ENCODE assay signal across 11 mouse cellular contexts in the genomic region with DNA sequence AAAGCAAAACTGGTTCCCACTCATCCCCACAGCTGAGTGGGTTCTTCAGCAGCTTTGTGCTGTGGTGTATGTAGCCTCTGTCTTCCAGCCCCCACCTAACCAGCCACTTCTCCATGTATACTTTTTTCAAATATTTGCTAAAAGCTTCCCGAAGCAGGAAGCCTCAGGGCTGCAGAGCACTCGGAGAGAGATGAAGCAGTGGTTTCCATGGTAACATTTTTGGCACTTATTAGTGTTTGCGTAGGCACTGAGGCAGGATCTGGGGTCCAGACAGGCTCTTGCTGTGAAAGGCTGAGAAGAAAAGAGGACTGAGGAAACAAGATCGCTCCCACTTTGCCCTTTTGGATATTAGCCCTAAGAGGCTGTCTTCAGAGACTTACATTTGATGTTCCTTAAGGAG.
DNase-seq lines count a peak whose midpoint lies in the region; ATAC-seq and TF ChIP-seq lines count a peak whose summit lies in the region.
"Had no signal": no experiment of that assay in that cellular context is flagged by ENCODE, and none has a peak within 500 bp of the region (broad histone marks: within the 10 kb centered on the region; RNA-seq: fewer than 3 reads in every experiment).

No protein-coding gene starts in this region.

- ATAC-seq in frontal cortex, adult (ENCODE audit: low TSS enrichment) = peak; percentile 81
- peak; percentile 90 for ATAC-seq in forebrain, postnatal 0 days
- ATAC-seq in midbrain, embryonic 12.5 days (ENCODE audit: low FRiP score, low read depth) = 0 out of 2 replicates have a peak, but pooled peaks have one; percentile 47
- ATAC-seq in erythroblast, adult 5-6 weeks (replicated peaks; ENCODE audit: low FRiP score, poor library complexity, severe bottlenecking) = no peak

- H3K27me3 ChIP-seq in forebrain, postnatal 0 days (ENCODE audit: insufficient read depth, low read length) = no peaks in the 10 kb centered on the region
- H3K27me3 ChIP-seq in midbrain, embryonic 12.5 days = peaks cover 23% of the 10 kb centered on the region; the same call in 1 of the 2 replicates

- H3K9ac ChIP-seq in forebrain, postnatal 0 days = no peak overlapping the region
- no peak overlapping the region for H3K9ac ChIP-seq in midbrain, embryonic 12.5 days (replicated peaks)
- H3K9ac ChIP-seq: limb, embryonic 15.5 days had no signal

- no peak overlapping the region for H3K27ac ChIP-seq in forebrain, postnatal 0 days (ENCODE audit: low read depth, low read length)
- no peak overlapping the region for H3K27ac ChIP-seq in midbrain, embryonic 12.5 days (replicated peaks)
- H3K27ac ChIP-seq: limb, embryonic 15.5 days had no signal

- no peak for DNase-seq in frontal cortex, postnatal 14 days (ENCODE audit: low spot score in 2 of 2)
- DNase-seq in Muller cell, postnatal 12 days (ENCODE audit: inconsistent ontology term) = peak; percentile 39
- peak; percentile 66 for DNase-seq in forebrain, postnatal 0 days
- no peak for DNase-seq in thymus, postnatal 36 days
- no peak for DNase-seq in thymus, postnatal 25 days
- DNase-seq: heart, postnatal 10 days; kidney, adult 9 months had no signal

- H3K36me3 ChIP-seq in forebrain, postnatal 0 days (ENCODE audit: insufficient read depth) = no peaks in the 10 kb centered on the region
- H3K36me3 ChIP-seq in midbrain, embryonic 12.5 days = no peaks in the 10 kb centered on the region
- H3K36me3 ChIP-seq: limb, embryonic 15.5 days had no signal

- no peaks in the 10 kb centered on the region for H3K9me3 ChIP-seq in forebrain, postnatal 0 days (ENCODE audit: low read length)
- H3K9me3 ChIP-seq in midbrain, embryonic 12.5 days = no peaks in the 10 kb centered on the region
- H3K9me3 ChIP-seq: limb, embryonic 15.5 days had no signal

- H3K4me3 ChIP-seq in forebrain, postnatal 0 days (ENCODE audit: low read depth, low read length) = no peak overlapping the region
- H3K4me3 ChIP-seq in midbrain, embryonic 12.5 days = no peak overlapping the region
- H3K4me3 ChIP-seq: limb, embryonic 15.5 days had no signal

- WGBS in forebrain, postnatal 0 days = 29% methylated on average over 4 of the region's 4 CpGs
- WGBS in midbrain, embryonic 12.5 days = 33% methylated on average over 4 of the region's 4 CpGs

- H3K4me2 ChIP-seq in forebrain, postnatal 0 days (ENCODE audit: low read depth) = no peak overlapping the region
- no peak overlapping the region for H3K4me2 ChIP-seq in midbrain, embryonic 12.5 days (replicated peaks)
- H3K4me2 ChIP-seq: limb, embryonic 15.5 days had no signal

- H3K4me1 ChIP-seq in forebrain, postnatal 0 days (ENCODE audit: insufficient read depth) = no peaks in the 10 kb centered on the region
- peaks cover 10% of the 10 kb centered on the region; the same call in 1 of the 2 replicates for H3K4me1 ChIP-seq in midbrain, embryonic 12.5 days
- H3K4me1 ChIP-seq: limb, embryonic 15.5 days had no signal

- TF ChIP-seq CTCF in forebrain, postnatal 0 days (IDR thresholded peaks at IDR 0.05; ENCODE audit: low read depth) = no peak

Comparison
In these comparisons a context has a peak if more than half of its experiments do, and no peak if none do; other contexts are left out.
1. DNase-seq: peak in Muller cell, postnatal 12 days (single experiment) and forebrain, postnatal 0 days (single experiment); none in frontal cortex, postnatal 14 days (0 of 2), thymus, postnatal 36 days (0 of 2) and thymus, postnatal 25 days (single experiment).